Mouse (Mus musculus) lung, embryonic 16.5 days (tissue): ENCODE data around the gene Tmprss11e. TPM values are rescaled to one million over a fixed set of nuclear protein-coding genes. Genes with fewer than 3 reads are reported as not detected.
A peak's percentile ranks its signal among the peaks of the same experiment; 100 is the strongest.

Source experiments
- ATAC-seq: fragments of 200-750 bp; cut with Nextera tagmentation; 2 replicates; pipeline ENCODE4 v1.8.0; 2017; ENCODE audit warnings: low read depth, mild to moderate bottlenecking, moderate library complexity
- H3K27ac ChIP-seq: fragments of 300-500 bp; sonication (generic); 2 replicates; pipeline ENCODE4 v1.5.1; 2014; ENCODE audit warnings: mild to moderate bottlenecking, control low read depth, low read length
- H3K27me3 ChIP-seq: fragments of 300-500 bp; sonication (generic); 2 replicates; pipeline ENCODE4 v1.6.1; 2014; ENCODE audit warnings: low read depth, low read length, mixed read lengths; ENCODE audit not compliant: control insufficient read depth, insufficient read depth
- H3K36me3 ChIP-seq: fragments of 300-500 bp; sonication (generic); 2 replicates; pipeline ENCODE4 v1.6.1; 2014; ENCODE audit warnings: low read length; ENCODE audit not compliant: control insufficient read depth, insufficient read depth
- H3K4me1 ChIP-seq: fragments of 300-500 bp; sonication (generic); replicated peaks from 2 replicates; pipeline ENCODE4 v1.6.1; 2014; ENCODE audit warnings: low read length, mixed read lengths; ENCODE audit not compliant: control insufficient read depth, insufficient read depth
- H3K4me2 ChIP-seq: fragments of 300-500 bp; sonication (generic); 2 replicates; pipeline ENCODE4 v1.6.1; 2014; ENCODE audit warnings: low read depth, low read length, control low read depth
- H3K4me3 ChIP-seq: fragments of 300-500 bp; sonication (generic); 2 replicates; pipeline ENCODE4 v1.5.1; 2014; ENCODE audit warnings: mild to moderate bottlenecking, low read length, control low read depth
- H3K9ac ChIP-seq: fragments of 300-500 bp; sonication (generic); 2 replicates; pipeline ENCODE4 v1.6.1; 2014; ENCODE audit warnings: low read length, control low read depth
- H3K9me3 ChIP-seq: fragments of 300-500 bp; sonication (generic); 2 replicates; pipeline ENCODE4 v1.6.1; 2016; ENCODE audit warnings: low read length; ENCODE audit not compliant: control insufficient read depth
- WGBS: fragments of 180-500 bp; shearing (Covaris S2); extraction: QIAGEN DNeasy Blood & Tissue Kit; methylation state at CpG from one replicate; pipeline ENCODE4 v1.1.7; 2014; 5-methylcytosine and 5-hydroxymethylcytosine counted together
- polyA plus RNA-seq: library from polyadenylated mRNA; unstranded; fragments of >200 nt; fragmentation: Nextera tagmentation; extraction: Ambion mirVana; gene quantifications from 2 replicates; pipeline ENCODE4 v1.2.1, GENCODE M21; 2015

Gene Tmprss11e
- polyA plus RNA-seq, 1 experiment from 2014 or later = not detected

DNA sequence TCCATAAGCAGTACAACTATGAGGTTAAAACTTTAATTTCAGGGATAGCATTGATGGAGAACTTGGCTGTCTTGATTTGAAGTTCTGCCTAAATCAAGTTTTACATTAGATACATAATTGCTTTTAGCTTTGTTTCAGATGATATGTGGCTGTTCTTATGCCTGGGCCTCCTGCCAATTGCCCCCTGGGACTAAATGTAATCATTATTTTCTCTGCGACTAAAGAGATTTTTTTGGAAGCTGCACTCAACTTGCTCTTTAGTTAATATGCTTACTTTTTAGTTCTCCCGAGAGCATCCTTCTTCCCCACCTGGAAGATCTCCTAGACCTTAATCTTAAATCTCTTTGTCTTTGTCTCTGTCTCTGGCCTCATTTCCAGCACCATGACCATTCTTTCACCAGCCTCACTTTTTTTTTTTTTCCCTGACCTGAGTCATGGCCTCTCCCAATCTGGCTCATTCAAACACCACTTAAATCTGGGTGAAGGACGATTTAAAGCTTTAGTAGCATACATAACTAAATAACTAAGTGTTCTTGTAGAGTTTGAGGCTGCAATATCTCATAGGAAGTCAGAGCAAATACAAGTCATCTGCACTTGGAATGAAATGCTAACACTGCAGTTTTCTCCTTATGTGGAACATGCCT is 23.5 kb upstream of the Tmprss11e start:
- ATAC-seq = no peak
- WGBS = 17% methylated on average over 3 of the region's 3 CpGs
- H3K4me3 ChIP-seq = no peak overlapping the region
- H3K9ac ChIP-seq = no peak overlapping the region
- H3K9me3 ChIP-seq = no peaks in the 10 kb centered on the region
- H3K27ac ChIP-seq = no peak overlapping the region
- no peaks in the 10 kb centered on the region for H3K27me3 ChIP-seq
- 0 out of 2 replicates have a peak, but pooled peaks cover 2% of the 10 kb centered on the region for H3K4me1 ChIP-seq
- H3K36me3 ChIP-seq = no peaks in the 10 kb centered on the region
- no peak overlapping the region for H3K4me2 ChIP-seq

DNA sequence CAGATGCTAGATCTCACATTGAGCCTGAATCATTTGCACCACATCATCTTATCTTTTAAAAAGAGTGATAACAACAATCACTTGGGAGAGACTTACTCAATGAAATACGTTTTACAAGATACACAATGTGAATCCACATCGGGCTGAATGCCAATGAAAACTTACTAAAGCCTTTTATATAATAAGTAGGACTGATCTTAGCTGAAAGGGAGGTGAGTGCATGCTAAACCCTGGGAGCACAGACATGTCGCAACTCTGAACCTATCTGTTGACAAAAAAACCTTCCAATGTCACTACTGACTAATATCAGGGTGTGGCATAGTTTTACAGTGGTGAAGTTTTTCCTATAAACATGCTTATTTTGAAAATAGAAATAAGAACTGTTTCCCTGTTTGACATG is 2.8 kb downstream of the Tmprss11e start:
- no peaks in the 10 kb centered on the region for H3K36me3 ChIP-seq
- no peak overlapping the region for H3K27ac ChIP-seq
- H3K4me1 ChIP-seq = no peaks in the 10 kb centered on the region
- no peak overlapping the region for H3K4me3 ChIP-seq
- no peak overlapping the region for H3K9ac ChIP-seq
- no peak overlapping the region for H3K4me2 ChIP-seq
- H3K9me3 ChIP-seq = no peaks in the 10 kb centered on the region
- ATAC-seq = no peak
- H3K27me3 ChIP-seq = no peaks in the 10 kb centered on the region
- WGBS = 45% methylated on average over 3 of the region's 3 CpGs

DNA sequence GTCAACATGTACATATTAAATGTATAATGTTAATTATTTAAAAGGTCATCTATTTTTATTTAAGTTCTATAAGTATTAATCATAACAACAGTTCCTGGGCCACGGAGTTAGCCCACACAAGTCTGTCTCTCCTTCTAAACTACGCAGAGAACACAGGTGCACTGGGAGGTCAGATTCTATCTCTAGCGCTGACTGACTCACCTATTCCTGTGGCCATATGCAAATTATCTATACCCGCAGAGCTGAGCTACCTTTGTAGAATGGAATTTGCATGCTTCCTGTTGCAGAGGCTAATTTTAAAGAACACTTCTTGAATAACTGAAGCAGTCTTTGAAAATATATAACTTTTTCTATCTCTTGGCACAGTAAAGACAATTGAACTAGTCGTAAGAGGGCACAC is 4.5 kb downstream of the Tmprss11e start:
- ATAC-seq = no peak
- H3K9ac ChIP-seq = no peak overlapping the region
- no peak overlapping the region for H3K27ac ChIP-seq
- H3K4me3 ChIP-seq = no peak overlapping the region
- no peak overlapping the region for H3K4me2 ChIP-seq
- WGBS = 74% methylated on average over 5 of the region's 5 CpGs
- H3K36me3 ChIP-seq = no peaks in the 10 kb centered on the region
- no peaks in the 10 kb centered on the region for H3K9me3 ChIP-seq
- no peaks in the 10 kb centered on the region for H3K27me3 ChIP-seq
- H3K4me1 ChIP-seq = no peaks in the 10 kb centered on the region

DNA sequence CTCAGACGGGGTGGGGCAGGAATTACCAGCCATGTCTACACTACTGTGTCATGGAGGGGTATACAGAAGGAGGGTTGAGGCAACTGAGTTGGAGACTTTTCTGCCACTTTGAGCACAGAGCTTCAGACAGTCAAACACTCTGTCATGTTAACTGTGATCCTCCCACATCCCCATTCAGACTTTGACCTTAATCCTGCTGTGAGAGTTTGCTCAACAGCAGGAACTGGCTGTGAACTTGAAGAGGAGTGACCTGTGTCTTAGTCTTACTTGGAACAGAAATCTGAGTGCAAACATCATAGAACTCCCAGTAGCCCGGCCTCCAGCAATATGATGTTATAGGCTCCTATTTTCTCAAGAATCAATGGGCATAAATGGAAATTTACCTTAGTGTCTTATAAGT is 9.8 kb downstream of the Tmprss11e start:
- Histone ChIP-seq H3K27ac (no peak overlapping the region), H3K9ac (no peak overlapping the region), H3K4me3 (no peak overlapping the region), H3K36me3 (no peaks in the 10 kb centered on the region), H3K4me1 (no peaks in the 10 kb centered on the region), H3K9me3 (no peaks in the 10 kb centered on the region), H3K4me2 (no peak overlapping the region), H3K27me3 (no peaks in the 10 kb centered on the region)
- WGBS = 65% methylated on average over 2 of the region's 2 CpGs
- no peak for ATAC-seq

DNA sequence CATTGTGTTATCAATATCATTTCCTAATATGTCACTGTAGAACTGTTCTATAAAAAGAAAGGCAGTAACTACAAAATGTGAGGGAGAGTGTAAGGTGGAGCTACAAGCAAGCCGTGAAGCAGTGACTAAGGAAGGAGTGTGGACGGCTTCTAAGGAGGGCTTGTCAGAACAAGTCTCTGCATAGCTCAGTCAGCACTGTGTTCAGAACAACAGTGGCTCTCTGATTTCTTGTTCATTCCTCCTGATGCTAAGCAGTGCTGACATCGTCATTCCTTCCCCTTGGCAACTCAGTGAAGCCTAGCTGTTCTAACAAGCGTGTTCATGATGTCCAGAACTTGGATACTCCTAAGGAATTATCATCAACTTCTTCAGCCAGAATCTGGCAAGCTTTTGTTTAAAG is 15.0 kb downstream of the Tmprss11e start:
- no peak overlapping the region for H3K9ac ChIP-seq
- no peak overlapping the region for H3K4me3 ChIP-seq
- H3K9me3 ChIP-seq = no peaks in the 10 kb centered on the region
- H3K36me3 ChIP-seq = no peaks in the 10 kb centered on the region
- H3K4me2 ChIP-seq = no peak overlapping the region
- no peak for ATAC-seq
- no peak overlapping the region for H3K27ac ChIP-seq
- WGBS = 61% methylated on average over 4 of the region's 4 CpGs
- H3K4me1 ChIP-seq = no peaks in the 10 kb centered on the region
- H3K27me3 ChIP-seq = no peaks in the 10 kb centered on the region

DNA sequence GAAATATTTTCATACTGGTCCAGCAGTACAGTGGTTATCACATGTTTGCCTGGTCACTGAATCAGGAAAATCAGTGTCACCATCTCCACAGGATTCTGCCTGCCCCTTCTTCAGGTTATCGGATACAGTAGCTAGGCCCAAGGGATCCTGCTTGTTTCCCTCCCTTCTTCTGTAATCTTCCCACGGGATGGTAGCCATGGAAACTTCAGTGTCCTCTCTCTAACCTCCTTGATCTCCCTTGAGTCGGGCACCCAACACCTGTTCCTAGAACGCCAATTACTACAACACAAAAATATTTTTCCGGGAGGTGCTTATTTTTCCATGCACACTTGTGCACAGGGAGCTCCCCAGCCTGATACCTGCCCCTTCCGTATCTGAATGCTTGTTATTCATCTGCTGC is 17.0 kb downstream of the Tmprss11e start:
- no peak for ATAC-seq
- Histone ChIP-seq H3K4me1 (no peaks in the 10 kb centered on the region), H3K27ac (no peak overlapping the region), H3K27me3 (no peaks in the 10 kb centered on the region), H3K4me3 (no peak overlapping the region), H3K4me2 (no peak overlapping the region), H3K36me3 (no peaks in the 10 kb centered on the region), H3K9ac (no peak overlapping the region), H3K9me3 (no peaks in the 10 kb centered on the region)
- 65% methylated on average over 6 of the region's 6 CpGs for WGBS

DNA sequence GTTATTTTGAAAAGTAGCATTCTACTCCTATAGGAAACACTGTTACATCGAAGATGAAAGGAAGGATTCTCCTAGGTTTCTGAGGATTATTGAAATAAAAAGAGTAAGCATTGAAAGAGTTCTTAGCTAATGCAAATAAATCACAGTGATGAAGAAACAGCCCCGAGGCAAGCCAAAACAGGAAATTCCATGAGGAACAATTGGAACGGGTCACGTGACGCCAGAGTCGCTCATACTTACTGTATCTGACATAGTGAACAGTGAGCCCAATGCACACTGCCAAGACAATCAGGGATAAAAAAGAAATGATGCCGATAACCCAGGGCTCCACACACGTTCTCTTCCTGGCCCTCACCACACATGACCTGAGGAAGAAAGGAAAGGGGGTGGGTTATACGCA is 18.6 kb downstream of the Tmprss11e start:
- 59% methylated on average over 9 of the region's 9 CpGs for WGBS
- Histone ChIP-seq H3K27me3 (no peaks in the 10 kb centered on the region), H3K4me3 (no peak overlapping the region), H3K9ac (no peak overlapping the region), H3K4me2 (peak overlapping the region; percentile 25), H3K27ac (no peak overlapping the region), H3K36me3 (no peaks in the 10 kb centered on the region), H3K9me3 (no peaks in the 10 kb centered on the region), H3K4me1 (no peaks in the 10 kb centered on the region)
- ATAC-seq = 0 out of 2 replicates have a peak, but pooled peaks have one; percentile 31

DNA sequence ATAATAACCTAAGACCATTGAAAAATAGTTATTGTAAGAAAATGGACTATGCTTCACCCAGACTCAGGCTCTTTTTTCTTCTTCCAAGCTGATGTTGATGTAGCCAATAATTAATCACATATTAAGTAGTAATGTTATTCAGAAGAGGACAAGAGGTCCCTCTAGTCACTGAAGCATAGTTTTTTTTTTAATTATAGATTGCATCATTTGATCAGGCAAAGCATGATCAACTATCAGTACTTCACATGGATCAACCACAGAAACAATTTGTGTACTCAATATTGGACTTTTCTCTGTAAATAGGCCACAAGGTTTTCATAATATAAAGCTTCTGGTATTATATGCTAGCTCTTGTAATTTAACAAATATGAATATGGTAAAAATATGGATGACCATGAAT is 20.6 kb downstream of the Tmprss11e start:
- no peaks in the 10 kb centered on the region for H3K9me3 ChIP-seq
- H3K36me3 ChIP-seq = no peaks in the 10 kb centered on the region
- H3K27me3 ChIP-seq = no peaks in the 10 kb centered on the region
- no peaks in the 10 kb centered on the region for H3K4me1 ChIP-seq
- no peak overlapping the region for H3K27ac ChIP-seq
- no peak overlapping the region for H3K9ac ChIP-seq
- ATAC-seq = no peak
- H3K4me3 ChIP-seq = no peak overlapping the region
- no peak overlapping the region for H3K4me2 ChIP-seq

DNA sequence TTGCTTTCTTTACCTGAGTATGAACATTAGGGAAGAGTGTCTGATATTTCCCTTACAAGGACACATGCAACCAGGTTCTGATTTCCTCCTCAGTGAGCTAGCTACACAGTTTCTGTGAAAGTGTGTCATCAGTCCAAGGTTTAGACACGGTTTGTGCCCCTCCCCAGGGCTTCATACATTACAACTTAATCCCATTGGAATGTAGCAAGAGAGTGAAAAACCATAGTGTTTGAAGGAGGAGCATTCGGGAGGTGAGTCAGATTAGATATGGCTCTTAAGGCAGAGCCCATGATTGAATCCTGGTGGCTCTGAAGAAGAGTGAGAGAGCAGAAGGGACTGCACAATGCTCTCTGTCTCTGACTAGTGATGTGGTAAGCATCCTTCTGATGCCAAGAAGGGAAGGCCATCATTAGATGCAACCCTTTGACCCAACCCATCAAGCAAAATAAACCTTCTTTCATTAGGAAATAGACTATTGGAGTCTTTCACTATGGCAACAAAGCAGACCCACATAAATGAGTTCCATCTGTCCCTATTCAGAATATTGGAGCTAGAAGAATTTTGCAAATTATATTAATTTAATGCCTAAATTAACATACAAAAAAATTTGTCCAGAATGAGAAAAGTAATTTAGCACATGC is 22.7 kb downstream of the Tmprss11e start:
- no peak overlapping the region for H3K27ac ChIP-seq
- no peaks in the 10 kb centered on the region for H3K9me3 ChIP-seq
- H3K4me2 ChIP-seq = no peak overlapping the region
- 42% methylated on average over 2 of the region's 2 CpGs for WGBS
- no peaks in the 10 kb centered on the region for H3K36me3 ChIP-seq
- no peaks in the 10 kb centered on the region for H3K27me3 ChIP-seq
- ATAC-seq = no peak
- no peak overlapping the region for H3K9ac ChIP-seq
- no peak overlapping the region for H3K4me3 ChIP-seq
- no peaks in the 10 kb centered on the region for H3K4me1 ChIP-seq
